Mouse (Mus musculus) urinary bladder, adult 2 months (tissue): Measurements from ENCODE around the gene Trim43c. TPM values are rescaled to one million over a fixed set of nuclear protein-coding genes. Genes with fewer than 3 reads are reported as not detected.
"Not testable (repeated sequence)": the region's sequence is repeated elsewhere in the genome, so short reads cannot be mapped to it uniquely, and the experiment has no call there.

ENCODE experiments used
- DNase-seq: peaks from one replicate; pipeline ENCODE4 v3.0.0; 2022; ENCODE audit warnings: low spot score
- polyA plus RNA-seq: library from polyadenylated mRNA; depleted of rRNA; stranded (reverse); fragments of >200 nt; gene quantifications from 2 replicates; pipeline ENCODE4 v1.2.3, GENCODE M21; 2012; rRNA removed

Trim43c gene
- polyA plus RNA-seq, result not detected in 2 replicates

GRCm38 (mm10) chr9:88838864-88839263 lies at the start of gene Trim43c:
Gene Trim43c, plus strand, starts transcription at chr9:88839164.
- not testable (repeated sequence) for DNase-seq

DNA sequence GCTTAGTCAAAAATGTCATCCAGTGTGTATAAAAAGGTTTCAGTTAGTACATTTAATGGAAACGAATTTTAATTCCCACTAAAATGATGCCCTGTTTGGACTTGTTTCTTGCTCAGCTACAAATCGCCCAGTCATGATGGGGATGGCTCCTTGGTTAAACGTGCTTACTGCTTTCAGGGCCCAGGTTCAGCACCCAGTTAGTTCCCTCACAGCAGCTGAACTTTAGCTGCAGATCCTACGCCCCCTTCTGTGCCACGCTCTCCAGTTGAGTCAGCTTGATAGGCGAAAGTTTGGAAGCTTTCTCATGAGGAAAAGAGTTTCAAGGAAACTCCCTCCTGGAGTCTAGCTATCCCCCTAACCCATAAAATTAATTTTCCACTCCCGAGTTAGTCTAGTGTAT lies 14.1 kb downstream of the Trim43c start:
- not testable (repeated sequence) for DNase-seq

GRCm38 (mm10) chr9:88858566-88859492 lies 19.9 kb downstream of the Trim43c start:
- DNase-seq, result peak; percentile 68

Other genes starting within 250 kb of the Trim43c start
- 28.8 and 36.1 TPM in 2 replicates for gene Mthfsl, start 118.9 kb upstream of the Trim43c start, polyA plus RNA-seq
- 2.9 and 3.0 TPM in 2 replicates for gene Bcl2a1d, start 107.2 kb upstream of the Trim43c start, polyA plus RNA-seq
- 1.7 and 1.8 TPM in 2 replicates for gene Bcl2a1a, start 117.7 kb downstream of the Trim43c start, polyA plus RNA-seq